Mouse (Mus musculus) heart, adult 11 months (tissue): ENCODE measurements at regions not wholly inside any gene's neighbourhood (a gene's known extent, or its start where the extent isn't known, plus 50 kb on each side); places are given as distances from the start of the nearest gene placed in this dataset.

Experiments
- DNase-seq: peaks from one replicate; pipeline ENCODE4 v3.0.0; 2022

DNA sequence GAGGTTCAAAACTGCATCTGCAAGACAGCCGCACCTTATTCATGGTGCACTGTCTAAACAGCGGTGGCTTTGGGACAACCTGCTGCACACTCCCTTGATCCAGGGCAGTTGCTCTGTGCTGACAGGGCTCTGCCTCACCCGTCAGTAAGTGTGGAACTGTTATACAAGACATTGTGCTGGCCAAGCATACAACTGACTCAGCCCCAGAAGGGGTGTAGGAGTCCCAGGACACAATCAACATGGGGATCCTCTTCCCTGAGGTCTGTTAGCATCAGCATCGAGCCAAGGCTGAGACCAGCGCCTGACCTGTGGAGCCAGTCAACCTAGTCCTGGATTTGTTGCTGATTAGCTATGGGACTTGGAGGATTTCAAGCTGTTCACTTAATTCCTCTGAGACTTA is 86.4 kb upstream of the Bmper start:
- peak; percentile 97 for DNase-seq

DNA sequence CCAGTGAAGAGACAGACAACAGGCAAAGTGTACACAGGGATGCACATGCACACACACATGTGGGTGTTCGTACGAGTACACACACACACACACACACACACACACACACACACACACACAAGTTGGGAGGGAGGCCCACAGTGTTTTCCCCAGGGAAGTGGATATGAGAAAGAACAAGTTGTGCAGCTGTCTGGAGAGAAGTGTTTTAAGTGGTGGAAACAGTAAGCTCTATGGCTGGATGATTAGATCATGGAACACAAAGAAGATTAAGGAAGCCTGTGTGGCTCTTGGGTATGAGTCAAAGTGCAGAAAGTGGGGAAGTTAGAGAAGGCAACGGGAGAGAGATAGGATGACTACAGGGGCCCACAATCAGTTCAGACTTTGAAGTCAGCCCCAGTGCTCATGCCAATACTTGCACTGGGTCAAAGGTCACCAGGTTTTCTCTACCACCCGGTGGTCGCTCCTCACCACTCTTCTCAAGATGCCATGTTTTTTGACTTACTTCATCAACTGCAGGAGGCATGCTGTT is 85.1 kb upstream of the Bmper start:
- peak; percentile 93 for DNase-seq

- DNase-seq = peak; percentile 57
Observed at GRCm38 (mm10) chr9:23139580-23140162, 83.2 kb upstream of the Bmper start.

DNA sequence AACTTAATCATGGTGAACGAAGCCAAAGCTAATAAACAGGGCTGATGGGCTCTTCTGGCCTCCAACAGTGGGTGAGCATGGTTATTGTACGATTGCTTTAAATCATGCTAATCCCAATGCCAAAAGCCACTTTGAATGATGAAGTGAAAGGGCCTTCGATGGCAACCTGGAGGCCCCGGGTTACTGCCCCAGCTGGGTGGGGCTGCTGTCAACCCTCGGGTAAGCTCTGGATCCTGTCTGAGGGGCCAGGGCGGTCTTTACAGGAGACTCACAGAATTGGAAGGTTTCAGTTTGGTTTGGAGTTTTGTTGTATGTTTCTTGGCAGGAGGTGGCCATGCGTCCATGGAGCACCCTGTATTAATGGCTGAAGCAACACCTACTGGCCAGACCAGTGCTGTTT is 78.6 kb upstream of the Bmper start:
- DNase-seq = peak; percentile 92

GRCm38 (mm10) chr9:23150338-23150737 is 72.5 kb upstream of the Bmper start:
- no peak for DNase-seq

DNA sequence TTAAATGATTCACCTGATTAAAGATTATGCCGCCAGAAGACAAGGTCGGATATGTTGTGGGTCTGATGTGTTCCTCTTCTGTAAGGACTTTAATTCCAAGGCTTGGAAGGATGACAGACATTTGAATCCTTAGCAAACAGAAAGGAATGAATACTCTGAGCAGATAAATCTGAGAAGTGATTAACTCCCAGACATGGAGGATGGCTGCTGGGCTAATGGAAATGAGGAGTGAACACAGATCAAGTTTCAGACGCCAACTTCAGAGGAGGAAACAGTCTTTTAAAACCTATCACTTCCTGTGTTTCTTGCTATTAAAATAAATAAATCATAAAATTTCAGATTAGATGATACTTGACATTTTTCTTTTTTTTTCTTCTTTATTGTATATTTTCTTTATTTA is 72.0 kb upstream of the Bmper start:
- no peak for DNase-seq

GRCm38 (mm10) chr9:23151953-23152490 is 70.9 kb upstream of the Bmper start:
- DNase-seq = peak; percentile 74

GRCm38 (mm10) chr9:23156820-23157570 is 65.9 kb upstream of the Bmper start:
- DNase-seq = peak; percentile 87

- DNase-seq = no peak
Observed at GRCm38 (mm10) chr9:23158499-23158898, 64.4 kb upstream of the Bmper start.

GRCm38 (mm10) chr9:23161346-23161745 is 61.5 kb upstream of the Bmper start:
- DNase-seq = peak; percentile 72

- DNase-seq = peak; percentile 63
Observed at GRCm38 (mm10) chr9:23167056-23167591, 55.8 kb upstream of the Bmper start.

GRCm38 (mm10) chr9:23167716-23168115 is 55.2 kb upstream of the Bmper start:
- DNase-seq = peak; percentile 78

GRCm38 (mm10) chr9:23168149-23168548 is 54.7 kb upstream of the Bmper start:
- peak; percentile 62 for DNase-seq

DNA sequence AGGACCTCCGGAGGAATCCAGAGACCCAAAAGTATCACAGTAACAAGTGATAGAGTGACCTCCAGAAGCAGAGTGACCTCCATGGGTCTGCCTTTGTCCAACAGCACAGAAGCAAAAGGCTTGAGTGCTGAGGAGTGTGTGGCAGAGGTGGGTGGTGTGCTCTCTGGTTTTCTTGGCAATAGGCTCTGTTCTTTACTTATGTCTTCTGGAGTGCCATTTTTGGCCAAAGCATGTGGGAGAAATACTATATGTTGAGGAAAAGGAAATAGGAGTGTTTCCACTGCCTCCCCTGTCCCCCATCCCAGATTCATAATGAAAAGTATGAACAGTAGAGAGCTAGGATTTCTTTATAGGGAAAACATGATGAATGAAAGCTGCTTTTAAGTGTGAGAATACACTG is 51.5 kb upstream of the Bmper start:
- DNase-seq = no peak
